Mouse (Mus musculus): Measurements from ENCODE around the gene Rai14.

Rai14 gene

DNA sequence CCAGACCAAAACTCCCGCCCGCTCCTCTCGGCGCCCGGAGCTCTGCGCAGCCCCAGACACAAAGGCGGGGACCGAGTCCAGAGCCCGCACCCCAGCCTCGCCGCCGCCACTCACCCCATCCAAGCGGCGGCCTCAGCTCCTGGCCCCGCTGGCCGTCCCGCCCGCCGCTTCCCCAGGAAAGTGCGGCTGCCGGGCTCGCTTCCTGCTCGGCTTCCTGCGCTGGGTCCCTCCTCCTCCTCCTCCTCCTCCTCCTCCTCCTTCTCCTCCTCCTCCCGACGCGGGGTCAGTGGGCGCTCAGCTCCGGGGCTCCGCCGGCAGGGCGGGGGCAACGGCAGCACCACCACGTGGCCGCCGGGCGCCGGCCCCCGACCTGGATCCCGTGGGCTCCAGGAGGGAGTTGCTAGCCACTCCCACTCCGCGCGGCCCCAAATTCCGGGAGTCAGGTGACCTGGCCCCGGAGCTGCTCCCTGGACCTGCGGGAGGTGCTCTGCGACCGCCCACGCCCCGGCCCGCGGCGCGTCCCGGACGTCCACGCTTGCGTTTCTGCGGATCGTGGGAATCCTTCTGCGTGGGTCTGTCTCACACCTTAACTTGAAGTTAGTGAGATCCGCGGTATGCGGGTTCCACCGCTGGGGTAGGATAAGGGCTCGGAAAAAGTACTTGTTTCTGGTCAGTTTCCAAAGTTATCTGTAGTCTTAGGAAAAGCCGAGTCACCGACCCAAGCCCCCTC is at the start of gene Rai14:
TSS of gene Rai14 (minus strand) at position 216 of the 730 bp plus-strand sequence.
- peak; percentile 91 to 97 for DNase-seq

DNA sequence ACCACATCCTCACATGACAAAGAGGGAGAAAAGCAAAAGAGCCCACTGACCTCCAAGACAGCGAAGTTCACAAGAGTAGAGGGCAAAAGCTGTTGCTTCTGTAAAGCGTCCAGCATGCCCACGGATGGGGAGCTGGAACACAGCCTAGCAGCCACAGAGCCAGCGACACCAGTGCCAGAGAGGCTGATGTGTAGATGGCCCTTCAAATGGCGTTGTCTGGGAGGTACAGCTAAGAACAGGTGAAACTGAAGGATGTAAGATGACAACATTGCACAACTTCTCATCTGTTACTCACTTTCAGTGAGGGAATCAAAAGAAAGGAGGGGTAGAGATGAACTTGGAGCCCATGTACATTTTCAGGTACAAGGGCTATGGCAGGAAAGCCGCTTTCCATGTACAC is 47.0 kb upstream of the Rai14 start:
- no peak for DNase-seq

DNA sequence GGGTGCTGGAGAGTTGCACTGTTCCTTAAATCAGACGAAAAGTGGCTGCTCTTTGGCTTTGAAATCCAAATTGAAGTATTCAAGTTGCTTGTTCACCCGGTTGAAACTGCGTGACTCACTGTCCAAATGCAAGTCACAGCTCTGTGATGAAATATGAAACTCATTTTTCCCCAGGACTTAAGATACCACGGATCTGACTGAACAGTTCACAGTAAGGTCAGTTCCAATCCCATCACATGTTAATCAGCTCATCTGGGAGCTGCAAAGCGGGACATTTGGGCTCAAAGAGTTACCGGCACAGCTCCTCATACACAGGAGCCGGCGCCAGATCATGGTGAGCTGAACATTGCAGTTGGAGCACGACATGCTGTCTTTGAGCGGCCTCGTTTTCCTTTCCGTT is 45.6 kb upstream of the Rai14 start:
- DNase-seq: no peak

DNA sequence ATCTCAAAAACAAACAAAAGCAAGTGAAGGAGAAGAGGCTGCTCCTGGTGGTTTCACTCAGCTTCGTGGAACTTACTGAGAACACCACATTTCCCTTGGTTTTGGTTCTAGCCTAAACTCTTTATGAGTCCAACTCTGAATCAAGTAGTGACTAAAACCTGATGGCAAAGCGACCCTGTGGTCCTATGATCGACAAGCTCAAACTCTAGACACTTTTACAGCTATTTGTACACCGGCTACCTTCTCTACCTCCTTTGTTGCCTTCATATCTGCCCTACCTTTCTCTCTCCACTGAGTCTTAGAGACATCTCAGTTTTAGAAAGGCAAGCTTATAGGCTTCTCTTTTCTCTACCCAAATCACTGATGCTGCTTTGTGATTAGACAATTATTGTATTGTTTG is 45.0 kb upstream of the Rai14 start:
- no peak for DNase-seq

DNA sequence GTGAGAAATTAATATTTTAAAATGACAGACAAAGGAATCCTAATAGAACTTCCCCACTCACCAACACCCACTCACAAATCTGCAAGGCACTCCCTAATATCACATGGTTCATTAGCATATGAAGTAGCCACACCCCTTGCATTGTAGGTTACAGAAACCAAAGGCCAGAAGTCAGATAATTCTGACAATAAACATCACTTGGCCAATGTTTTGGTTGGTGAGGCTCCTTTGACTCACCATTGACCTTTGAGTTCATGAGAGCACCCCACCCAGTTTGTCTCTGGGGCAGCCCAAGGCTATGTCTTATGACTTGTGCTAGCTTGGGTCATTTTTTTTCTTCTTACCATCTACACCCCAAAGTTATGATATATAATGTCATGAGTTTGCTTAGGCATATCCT is 44.4 kb upstream of the Rai14 start:
- DNase-seq: no peak

DNA sequence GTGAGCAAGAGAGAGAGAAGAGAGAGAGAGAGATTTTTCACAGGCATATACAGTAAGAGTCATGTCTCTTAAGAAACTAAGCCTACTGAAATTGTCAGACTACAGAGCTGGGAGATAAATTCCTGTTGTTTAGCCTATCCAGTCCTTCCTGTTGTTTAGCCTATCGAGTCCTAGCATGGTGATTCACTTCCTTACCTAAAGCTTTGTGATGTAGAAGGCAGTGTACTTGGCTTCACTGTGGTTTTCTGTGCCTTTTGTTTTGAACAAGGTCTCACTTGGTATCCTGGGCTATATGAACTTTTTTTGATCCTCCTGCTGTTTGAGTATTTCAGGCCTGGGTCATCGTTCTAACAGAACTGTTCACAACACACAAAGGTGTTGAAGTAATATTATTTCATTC is 36.7 kb upstream of the Rai14 start:
- DNase-seq: no peak

DNA sequence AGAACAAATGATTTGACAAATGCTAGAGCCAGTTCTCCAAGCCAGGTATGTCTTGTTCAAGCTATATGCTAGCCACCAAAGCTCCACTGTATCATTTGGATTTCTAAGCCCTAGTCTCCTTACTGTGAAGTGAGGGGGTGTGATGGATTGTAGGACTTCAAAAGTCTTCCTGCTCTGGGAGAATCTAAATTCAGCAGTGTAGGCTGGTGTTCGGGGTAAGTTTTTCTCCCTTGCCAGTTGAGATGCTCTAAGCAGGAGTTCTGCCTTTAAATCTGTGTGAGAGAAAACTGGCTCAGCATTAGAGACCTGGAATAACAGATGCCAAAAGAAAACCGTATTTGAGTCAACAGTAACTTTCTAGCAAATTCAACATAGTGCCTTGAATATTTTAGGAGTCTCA is 35.9 kb upstream of the Rai14 start:
- DNase-seq: no peak

DNA sequence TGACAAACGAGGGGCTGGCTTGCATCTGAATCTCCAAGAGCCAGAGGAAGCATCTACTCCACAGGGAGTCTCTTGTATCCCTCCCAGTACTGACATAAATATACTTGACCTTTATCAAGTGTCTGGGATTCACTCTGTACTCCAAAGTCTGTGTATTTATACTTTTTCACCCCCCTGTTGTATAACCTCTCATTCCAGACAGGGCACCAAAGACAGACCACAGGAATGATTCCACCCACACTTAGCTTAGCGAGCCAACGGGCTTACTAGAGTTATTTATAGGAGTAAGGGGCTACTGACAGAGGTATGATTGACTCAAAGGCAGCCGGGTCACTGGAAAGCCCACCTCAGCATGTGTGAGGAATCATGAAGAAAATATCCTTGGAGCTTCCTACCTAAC is 35.3 kb upstream of the Rai14 start:
- no peak for DNase-seq

DNA sequence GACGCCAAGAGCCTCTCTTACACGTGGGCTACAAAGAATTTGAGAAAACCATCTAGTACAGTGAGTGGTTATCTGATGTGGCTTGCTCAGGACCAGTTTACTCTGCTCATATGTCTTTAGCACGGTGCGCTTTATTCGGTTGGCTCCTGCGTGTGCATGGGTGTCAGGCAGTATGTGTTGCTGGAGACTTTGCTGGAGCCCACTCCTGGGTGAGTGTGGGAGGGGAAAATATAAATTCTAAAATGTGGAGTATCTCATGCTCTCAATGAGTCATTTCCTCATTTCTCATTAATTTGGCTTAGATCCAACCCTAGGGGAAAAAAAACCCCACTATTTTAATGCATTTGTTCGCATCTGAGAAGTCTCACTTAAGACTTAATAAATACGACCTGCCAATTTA is 33.2 kb upstream of the Rai14 start:
- DNase-seq: no peak

DNA sequence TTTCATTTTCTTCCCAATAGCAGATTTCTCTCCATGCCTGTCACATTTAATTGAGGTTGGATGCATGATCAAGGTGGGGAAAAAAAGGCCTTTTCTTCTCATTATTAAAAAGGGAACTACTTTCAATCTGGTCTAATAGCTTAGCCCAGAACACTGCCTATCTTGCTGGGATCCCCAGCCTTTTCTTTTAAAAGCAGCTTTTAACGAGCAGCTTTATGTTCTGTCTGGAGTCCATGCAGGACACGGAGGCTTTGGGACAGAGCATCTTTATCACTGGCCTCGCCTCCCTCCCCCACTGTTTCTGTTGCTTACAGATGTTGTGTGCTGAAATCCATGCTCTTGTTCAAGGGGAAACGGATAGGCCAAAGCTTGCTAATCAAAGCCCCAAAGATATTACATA is 32.8 kb upstream of the Rai14 start:
- no peak for DNase-seq

DNA sequence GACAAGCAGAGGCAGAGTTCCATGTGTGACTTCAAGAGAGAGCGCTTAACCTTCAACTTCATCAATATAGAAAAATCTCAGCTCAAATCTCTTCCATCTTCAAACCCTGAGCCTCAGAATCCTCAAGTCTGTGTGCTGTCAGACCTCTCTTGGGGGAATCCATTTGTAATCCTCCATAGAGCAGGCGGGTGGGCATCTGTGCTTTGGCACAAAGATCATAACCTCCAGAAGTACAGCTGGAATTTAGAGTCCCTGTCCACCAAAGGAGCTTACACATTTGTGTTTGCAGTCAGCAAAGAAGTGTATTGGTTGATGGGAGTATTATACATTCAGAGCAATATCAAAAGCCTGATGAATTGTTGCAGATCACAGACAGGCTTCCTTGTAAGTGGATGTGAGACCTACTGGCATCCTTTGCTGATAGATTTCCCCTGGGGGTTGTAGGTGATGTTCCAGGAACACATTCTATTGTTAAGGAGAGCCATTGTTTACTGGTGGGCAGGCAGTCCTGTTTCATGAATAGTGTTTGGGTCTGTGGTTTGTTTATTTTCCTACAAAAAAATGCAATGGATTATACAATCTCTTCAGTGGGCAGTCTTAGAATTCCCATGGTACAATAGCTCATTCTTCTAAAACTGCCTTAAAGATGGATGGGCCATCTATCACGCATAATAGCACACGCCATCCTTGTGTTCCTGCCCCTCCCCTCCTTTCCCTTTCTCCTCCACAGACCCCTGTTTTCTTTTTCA is 32.1 kb upstream of the Rai14 start:
- DNase-seq: peak in 1 of 2 experiments; percentile 43

DNA sequence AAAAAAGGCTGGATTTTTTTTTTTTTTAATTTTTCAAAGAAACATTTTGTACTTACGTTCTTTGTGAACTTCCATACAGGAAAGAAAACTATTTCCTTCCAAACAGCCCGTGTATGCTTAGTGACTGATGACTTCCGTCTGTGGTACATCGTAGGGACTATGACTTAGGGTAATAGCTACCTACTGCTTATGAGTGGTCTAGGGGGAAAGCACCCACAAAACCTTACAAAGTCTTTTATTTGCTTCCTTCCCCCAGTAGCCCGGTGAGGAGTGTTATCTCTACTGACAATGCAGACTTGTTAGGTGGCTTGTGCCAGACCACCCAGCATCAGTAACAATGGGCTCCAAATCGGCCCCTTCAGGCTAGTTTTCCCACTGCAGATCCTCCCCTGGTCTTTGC is 28.0 kb upstream of the Rai14 start:
- no peak for DNase-seq

DNA sequence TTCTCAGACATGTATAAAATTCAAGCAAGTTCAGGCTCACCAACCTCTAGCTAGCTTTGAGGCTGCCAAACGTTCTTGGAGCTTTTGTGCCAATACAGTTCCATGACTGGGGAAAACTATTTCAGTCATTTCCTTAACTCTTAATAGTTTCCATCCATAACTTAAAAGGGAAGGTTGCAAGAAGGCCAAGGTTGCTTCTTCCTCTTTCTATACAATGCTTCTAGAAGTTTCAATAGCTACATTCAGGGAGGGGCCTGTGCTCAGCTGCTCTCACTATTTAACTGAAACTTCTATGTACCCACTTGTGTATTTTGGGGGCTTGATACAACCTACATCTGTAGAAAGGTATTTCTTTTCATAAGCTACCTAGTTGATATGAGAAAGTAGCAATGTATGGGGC is 24.9 kb upstream of the Rai14 start:
- no peak for DNase-seq

DNA sequence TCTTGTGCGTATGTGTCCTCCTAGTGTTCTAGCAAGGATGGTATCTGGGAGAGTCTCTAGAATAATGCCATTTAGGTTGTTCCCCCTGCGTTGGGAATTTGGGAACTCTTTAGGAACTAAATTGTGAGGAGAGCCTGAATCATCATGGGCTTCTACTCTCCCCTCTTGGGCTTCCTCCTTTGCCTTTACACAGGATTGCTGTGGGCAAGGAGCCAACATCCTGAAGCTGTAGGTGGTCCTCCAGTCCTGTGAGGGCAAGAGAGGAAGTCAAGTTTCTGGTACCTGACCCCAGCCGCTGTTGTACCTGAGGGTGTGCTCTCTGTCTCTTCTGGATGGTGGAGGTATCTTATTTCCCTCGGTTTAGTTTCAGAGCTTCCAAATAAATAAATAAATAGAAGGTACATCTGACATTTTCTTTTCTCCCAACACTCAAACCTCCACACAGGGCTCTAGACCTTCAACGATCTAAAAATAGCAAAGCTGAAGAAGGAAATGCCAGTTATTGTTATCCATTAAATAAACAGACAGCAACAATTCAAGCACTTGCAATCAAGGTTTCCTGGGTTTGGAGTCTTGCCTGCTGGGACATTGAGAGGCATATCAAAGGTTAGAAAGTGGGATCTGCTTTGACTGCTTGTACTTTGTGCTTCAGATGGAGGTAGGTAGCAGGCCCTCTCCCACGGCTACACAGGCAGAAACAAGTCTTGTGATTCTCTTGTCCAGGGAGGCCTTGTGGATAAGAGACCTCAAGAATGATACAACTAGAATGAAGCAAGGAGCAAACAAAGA is 24.1 kb upstream of the Rai14 start:
- DNase-seq: peak; percentile 36 to 55

DNA sequence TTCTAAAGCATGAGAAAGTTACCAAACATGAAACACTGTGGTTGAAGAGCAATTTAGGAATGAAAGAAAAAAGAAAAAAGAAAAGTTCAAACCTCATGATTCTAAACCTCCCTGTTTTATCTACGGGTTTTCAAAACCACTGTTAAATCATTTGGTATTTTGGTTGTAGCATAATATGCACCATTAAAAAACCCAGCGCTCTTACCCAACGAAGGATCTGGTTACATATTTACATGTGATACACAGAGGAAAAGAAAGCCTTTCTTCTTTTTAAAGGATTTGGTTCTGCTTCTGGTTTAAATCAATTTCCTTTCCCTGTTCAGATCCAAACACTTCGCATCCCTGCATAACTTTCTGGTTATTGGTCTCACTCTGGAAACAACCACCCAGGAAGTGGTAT is 21.5 kb upstream of the Rai14 start:
- DNase-seq: no peak

DNA sequence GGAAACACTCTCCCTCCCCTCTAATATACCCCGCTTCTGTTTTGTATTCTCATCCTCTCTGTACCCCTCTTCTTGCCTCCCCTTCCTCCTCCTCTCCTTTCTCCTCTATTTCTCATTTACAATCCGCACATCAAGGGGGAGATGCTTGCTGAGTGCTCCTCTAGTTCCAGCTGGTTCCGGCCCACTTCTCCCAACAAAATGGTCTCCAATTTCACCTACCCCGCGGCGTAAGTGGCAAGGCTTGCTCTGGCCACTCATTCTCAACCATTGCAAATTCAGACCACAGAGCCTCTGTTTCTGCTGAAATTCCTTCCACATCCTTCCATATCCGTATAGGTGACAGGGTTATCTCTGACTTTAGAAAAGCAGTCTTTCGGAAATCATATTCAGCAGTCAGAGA is 20.8 kb upstream of the Rai14 start:
- DNase-seq: no peak

DNA sequence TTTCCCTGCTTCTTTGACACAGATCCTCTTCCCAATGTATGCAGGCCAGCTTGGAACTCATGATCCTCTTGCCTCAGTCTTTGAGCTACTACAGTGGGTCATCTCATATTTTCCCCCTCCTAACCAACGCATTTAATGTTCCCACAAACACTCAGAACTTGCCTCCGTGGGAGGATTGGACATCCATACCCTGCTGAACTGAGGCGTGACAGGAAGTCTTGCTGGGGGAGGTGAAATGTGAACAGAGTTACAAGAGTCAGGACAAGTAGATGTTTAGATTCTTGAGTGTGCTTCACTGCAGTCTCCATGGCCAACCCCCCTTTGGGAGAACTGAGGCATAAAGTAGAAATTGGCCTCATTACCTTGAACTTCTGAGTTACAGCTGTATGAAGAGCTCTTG is 17.0 kb upstream of the Rai14 start:
- no peak for DNase-seq

DNA sequence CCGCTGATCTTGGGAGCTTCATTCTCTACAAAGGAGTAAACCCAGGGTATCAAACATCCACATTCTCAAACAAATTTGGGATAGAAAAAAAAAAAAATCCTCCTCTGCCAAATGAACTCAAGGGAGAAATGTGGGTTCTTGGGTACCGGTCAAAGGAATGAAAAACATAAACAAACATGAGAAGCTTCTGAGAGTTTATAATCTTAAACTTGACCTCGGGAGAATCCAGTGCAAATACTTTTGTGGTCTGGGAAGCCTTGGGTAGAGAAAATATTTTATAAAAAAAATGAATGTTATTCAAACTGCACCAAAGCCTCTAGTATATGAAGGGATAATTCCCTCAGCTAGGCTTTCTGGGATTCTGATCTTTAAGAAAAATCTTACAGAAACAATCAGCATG is 11.8 kb upstream of the Rai14 start:
- no peak for DNase-seq

DNA sequence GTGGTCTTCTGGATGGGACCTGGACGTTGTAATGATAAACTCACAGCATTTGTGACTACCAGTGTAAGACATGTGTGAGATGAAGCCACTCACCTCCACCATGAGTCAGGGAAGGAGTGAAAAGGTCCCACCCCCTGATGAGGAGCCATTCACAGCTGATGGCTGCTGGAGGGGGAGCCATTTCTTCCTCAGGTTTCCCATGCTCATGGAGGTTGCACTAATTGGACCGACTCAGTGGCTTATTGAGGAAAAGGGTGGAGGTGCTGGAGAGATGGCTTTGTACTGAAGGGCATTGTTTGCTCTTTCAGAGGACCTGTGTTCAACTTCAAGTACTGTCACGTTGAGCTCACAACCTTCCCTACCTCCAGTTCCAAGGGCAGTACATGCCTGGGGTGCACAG is 10.4 kb upstream of the Rai14 start:
- DNase-seq: no peak

DNA sequence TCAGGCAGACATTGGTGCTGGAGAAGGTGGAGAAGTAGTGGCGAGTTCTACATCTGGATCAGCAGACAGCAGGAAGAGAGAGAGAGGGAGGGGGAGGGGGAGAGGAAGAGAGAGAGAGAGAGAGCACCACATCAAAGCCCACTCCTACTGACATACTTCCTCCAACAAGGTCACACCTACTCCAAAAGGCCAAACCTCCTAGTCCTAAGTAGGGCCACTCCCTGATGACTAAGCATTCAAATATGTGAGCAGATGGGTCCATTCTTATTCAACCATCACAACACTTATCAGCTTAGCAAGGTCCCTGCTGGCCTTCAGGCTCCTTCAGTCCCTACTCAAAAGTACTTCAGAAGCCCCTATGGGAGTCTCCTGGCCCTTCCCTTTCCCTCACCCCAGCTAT is 9.1 kb upstream of the Rai14 start:
- DNase-seq: no peak

DNA sequence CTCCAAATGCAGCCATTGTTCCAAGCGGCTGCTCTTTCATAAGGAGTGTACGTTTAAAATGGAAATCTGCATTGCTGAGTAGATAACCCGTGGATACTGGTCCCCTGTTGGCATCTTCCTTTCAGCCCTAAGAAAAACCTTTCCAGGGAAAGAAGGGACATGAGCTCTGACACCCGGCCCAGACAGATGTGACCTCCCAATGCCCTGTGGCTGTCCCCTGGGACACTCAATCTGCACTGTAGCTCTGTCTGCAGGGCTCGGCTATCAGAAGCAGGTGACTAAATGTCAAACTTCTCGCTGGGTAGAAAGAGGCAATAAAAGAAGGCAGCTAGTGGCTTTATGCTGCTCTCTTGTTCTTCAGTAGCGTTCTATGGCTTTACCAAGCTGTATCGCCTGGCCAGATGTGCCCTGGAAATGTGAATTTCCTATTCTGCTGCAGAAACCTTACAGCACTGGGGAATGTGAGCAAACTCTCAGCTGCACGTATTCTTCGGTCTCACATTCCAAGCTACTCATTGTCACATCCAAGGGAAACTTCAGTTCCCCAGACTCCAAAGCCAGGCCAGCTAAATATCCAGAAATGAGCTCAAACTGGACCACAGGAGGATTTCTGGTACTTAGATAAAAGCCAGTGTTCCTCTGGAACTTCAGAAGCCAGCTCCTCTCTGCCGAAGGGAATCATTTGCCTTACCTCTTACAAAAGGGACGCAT is 8.4 kb upstream of the Rai14 start:
- DNase-seq: no peak

DNA sequence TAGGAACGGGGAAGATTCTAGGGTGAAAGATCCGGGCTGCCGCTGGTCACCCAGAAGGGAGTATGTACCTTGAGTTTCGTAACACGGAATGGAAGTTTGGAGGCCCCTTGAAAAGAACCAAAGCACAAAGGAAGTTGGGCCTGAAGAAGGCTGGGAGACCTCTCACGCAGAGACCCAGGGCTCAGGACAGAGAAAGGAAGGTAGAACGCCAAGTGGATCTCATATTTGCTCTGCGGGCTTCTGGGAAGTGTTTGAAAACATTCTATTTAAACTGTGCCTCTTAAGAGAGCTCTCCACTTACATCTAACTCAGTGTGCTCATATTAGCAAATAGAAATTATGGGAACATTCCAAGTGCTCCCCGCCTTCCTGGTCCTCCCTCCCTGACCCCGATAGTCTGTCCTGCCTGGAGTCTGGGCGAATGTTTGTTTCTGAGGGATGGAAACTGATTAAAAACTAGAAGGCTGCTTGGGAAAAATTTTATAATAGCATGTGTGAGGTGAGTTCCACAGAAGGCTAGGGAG is 6.9 kb upstream of the Rai14 start:
- DNase-seq: no peak

DNA sequence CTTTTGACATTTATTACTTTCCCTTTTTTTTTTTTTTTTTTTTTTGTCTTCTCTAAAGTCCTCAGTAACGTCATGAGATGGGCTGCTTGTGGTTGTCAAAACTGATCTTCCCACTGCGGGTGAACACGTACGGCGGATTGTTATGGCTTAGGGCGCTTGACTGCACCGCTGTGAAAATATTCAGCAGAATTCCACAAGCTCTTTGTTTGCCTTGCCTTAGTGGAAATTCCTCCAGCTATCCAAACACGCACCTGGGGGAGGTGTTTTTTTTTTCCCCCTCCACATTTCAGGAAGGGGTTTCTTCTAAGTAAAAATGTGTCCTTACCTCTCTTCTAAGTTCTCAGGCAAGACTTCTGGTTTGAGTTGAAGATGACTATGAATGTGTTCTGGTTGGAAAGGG is 6.2 kb upstream of the Rai14 start:
- no peak for DNase-seq

All from kidney, postnatal 25 days (tissue).